Mouse (Mus musculus) CH12F3 (cell line): ENCODE data around the gene Lactb.

Experiments used
- in situ Hi-C: fragments of 300-500 bp; cut with MboI; formaldehyde crosslinking; loops from 2 replicates; pipeline ENCODE4 v1.14.3; 2020; ENCODE audit warnings: low sequenced_read_pairs

Gene Lactb

GRCm38 (mm10) chr9:66975239-66975645, at the start of gene Lactb:
Gene Lactb, minus strand, starts transcription at chr9:66975484.
- in situ Hi-C loops: no loop called here

GRCm38 (mm10) chr9:67023371-67023770, 48.1 kb upstream of the Lactb start:
- in situ Hi-C loops: no loop called here

GRCm38 (mm10) chr9:67020063-67020462, 44.8 kb upstream of the Lactb start:
- in situ Hi-C loops: no loop called here

- in situ Hi-C loops: no loop called here
Measured at GRCm38 (mm10) chr9:67013501-67013900, 38.2 kb upstream of the Lactb start.

GRCm38 (mm10) chr9:67012470-67012869, 37.2 kb upstream of the Lactb start:
- in situ Hi-C loops: no loop called here

DNA sequence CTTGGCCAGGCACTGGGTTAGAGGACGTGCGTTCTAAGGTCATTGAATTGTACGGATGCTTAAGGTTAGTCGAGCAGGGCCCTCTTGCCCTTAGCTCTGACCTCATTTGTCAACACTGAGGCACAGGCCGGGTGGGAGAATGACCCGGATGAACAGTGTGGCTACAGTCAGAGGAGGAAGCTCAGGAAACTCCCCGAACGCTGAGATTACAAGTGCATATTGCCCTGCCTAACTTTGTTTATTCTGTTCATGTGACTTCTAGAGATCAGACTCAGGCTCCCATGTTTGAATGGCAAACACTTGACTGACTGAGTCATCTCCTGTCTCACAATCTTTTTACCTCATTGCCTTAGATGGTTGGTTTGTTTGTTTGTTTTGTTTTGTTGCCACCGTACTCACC, 36.2 kb upstream of the Lactb start:
- in situ Hi-C loops: no loop called here

DNA sequence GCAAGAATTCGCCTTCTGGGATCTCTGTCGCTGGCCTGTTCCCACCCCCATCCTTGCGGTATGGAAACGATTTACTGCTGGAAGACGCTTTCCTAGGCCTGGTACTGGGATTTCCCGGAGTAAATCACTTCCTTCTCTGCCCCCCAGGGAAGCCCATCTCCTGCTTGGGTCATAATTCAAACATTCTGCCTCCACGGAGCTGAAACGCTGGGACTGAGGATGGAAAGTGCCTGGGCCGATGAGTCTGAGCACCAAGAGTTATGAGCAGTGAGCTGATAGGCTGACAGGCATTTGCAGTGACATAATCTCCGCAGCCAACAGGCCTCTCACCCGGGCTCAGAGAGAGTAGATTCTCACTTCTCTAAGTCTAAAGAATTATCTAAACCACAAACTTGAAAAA, 33.5 kb upstream of the Lactb start:
- in situ Hi-C loops: no loop called here

GRCm38 (mm10) chr9:67006376-67006775, 31.1 kb upstream of the Lactb start:
- in situ Hi-C loops: no loop called here

- in situ Hi-C loops: no loop called here
Measured at GRCm38 (mm10) chr9:67005161-67005742, 30.0 kb upstream of the Lactb start.

DNA sequence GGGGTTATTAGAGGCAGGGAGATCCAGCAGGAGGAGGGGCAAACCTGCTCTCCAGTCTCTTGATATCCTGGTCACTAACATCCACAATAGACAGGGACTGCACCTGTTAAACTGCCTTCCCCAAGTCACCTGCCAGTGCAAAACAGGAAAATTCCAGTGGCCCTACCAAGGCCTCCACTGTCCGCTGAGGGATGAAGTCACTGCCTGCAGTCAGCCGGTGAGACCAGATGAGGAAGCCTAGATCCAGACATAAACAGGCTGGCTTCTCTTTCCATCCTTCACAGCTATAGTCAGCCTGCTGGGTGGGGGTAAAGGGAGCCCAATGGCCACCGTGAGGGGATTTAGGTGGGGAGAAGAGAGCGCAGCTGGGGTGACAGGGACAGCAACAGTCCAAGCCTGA, 28.4 kb upstream of the Lactb start:
- in situ Hi-C loops: loop anchor here (5.0 kb wide), 1 partner anchor 39 kb away; no protein-coding TSS in a partner anchor

- in situ Hi-C loops: loop anchor here (5.0 kb wide), 1 partner anchor 39 kb away; no protein-coding TSS in a partner anchor
Measured at GRCm38 (mm10) chr9:67003156-67003555, 27.9 kb upstream of the Lactb start.

DNA sequence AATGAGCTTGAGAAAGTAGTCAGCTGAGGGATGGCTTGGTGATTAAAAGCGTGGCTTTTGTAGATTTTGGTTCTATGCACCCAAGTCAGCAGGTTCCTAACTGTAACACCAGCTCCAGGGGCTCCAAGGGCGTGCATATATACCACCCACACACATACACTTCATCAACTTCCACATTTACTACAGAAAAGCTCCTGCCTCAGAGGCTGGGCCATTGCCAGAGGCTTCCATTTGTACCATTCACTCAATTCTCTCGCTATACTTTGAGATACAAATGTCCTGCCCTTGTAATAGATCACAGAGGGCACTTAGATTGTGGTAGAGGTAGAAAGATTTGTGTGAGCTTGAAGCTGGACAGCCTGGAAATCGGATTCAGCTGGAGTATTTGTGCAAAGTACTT, 26.2 kb upstream of the Lactb start:
- in situ Hi-C loops: loop anchor here (5.0 kb wide), 1 partner anchor 41 kb away; no protein-coding TSS in a partner anchor

- in situ Hi-C loops: loop anchor here (5.0 kb wide), 1 partner anchor 41 kb away; no protein-coding TSS in a partner anchor
Measured at GRCm38 (mm10) chr9:67001050-67001449, 25.8 kb upstream of the Lactb start.

GRCm38 (mm10) chr9:66999698-67000097, 24.4 kb upstream of the Lactb start:
- in situ Hi-C loops: loop anchor here (5.0 kb wide), 1 partner anchor 43 kb away; no protein-coding TSS in a partner anchor

DNA sequence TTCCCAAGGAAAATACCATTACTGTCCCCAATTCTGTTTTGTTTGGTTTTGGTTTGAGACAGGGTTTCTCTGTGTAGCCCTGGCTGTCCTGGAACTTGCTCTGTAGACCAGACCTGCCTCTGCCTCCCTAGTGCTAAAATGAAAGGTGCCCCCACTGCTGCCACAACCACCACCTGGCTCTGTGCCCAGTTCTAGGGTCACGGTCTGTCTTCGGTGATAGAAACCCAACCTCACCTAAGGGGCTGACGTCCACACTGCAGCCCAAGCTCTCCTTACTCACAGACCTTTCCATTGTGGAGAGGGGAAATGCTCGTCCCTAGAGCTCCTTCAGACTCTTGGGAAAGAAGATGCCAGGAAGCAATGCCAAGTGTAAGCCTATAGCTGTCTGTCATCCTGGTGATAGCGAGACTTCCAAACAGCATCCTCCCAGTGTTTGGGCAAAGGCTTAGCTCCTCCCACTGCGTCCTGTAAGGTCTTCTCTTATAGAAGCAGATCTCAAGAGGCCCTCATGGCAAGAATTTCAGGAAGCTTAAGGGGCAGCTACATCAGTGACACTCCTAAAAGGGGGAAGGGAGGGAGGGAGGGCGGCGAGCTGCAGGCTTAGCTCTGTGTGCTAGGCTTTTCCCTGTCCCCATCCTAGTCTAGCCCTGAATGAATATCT, 16.6 kb upstream of the Lactb start:
- in situ Hi-C loops: no loop called here

DNA sequence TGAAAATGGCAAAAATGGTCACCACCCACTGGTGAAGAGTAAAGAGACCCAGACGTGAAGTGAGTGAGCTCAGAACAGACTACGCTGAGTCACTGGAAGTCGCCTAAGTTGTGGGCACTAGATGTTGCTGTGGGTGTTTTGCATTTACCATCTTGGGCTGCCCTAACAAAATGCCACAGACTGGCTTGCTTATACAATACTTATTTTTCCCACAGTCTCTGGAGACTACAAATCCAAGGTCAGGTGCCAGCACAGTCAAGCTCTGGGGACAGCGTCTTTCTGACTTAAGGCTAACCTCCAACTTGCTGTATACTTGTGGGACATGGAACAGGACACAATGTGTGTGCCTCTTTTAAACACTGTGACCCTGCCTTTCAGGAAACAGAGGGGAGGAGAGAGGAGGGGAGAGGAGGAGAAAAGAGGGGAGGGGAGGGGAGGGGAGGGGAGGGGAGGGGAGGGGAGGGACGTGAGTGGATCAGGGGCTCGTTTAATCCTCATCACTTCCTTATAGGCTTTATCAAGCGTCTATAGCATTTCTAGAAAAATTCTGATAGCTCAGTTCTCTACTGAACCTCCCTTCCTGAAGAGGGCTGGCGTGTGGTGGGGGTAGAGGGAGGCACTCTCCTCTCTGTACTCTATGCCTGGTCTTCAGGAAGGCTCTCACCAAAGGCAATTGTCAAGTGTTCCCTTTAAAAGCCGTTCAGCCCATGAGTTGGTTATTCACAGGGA, 15.9 kb upstream of the Lactb start:
- in situ Hi-C loops: no loop called here

- in situ Hi-C loops: no loop called here
Measured at GRCm38 (mm10) chr9:66990046-66990445, 14.8 kb upstream of the Lactb start.

- in situ Hi-C loops: no loop called here
Measured at GRCm38 (mm10) chr9:66989581-66989980, 14.3 kb upstream of the Lactb start.

- in situ Hi-C loops: no loop called here
Measured at GRCm38 (mm10) chr9:66988888-66989414, 13.7 kb upstream of the Lactb start.

GRCm38 (mm10) chr9:66988198-66988887, 13.1 kb upstream of the Lactb start:
- in situ Hi-C loops: no loop called here

- in situ Hi-C loops: no loop called here
Measured at GRCm38 (mm10) chr9:66985377-66985776, 10.1 kb upstream of the Lactb start.
